Mouse (Mus musculus): ENCODE measurements around the gene Cabcoco1.

The Cabcoco1 gene

DNA sequence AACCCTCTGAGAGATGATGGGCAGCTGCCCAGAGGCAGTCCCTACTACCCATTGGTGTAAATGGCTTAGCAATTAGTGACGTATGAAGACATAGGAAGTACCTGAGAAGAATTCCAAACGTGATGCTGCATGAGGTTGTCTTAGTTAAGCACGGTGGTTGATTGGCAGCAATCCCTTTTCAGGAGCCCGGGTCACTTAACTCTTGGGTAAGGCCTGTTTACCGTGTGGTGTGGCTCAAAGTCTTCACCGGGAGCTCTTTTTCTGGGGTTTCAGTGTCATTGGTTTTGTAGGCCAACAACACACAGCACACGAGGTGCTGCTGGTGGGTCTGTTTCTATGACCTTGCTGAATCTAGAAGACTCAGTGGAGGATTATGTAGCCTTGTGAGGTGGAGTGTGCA is 105.9 kb downstream of the Cabcoco1 start:
- no peak for DNase-seq (ENCODE audit: low spot score in 2 of 2)

DNA sequence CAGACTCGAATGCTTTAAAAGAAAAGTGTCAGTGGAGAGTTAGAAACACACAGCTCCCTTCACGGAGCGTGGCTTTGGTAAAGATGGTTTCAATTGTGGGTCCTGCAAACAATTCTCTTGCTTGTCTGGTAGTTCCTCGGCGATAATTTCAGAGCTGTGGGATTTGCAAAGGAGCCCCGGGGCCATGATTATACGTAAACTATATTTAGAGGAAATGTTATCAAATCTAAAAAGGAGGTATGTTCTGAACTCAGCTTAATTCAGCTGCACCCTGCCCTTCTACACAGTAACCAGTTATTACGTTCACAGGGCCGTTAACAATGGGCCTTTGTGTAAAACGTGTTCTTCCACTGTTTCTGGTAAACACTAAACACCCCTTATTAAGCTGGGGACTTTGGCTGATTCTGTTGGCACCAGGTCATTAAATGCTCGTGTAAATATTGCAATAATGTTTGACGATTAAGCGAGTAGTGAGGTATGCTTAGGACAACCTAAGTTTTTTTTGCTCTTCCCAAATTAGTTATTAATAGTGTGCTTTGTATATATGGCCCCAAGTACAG is 106.6 kb downstream of the Cabcoco1 start:
- no peak for DNase-seq (ENCODE audit: low spot score in 2 of 2)

DNA sequence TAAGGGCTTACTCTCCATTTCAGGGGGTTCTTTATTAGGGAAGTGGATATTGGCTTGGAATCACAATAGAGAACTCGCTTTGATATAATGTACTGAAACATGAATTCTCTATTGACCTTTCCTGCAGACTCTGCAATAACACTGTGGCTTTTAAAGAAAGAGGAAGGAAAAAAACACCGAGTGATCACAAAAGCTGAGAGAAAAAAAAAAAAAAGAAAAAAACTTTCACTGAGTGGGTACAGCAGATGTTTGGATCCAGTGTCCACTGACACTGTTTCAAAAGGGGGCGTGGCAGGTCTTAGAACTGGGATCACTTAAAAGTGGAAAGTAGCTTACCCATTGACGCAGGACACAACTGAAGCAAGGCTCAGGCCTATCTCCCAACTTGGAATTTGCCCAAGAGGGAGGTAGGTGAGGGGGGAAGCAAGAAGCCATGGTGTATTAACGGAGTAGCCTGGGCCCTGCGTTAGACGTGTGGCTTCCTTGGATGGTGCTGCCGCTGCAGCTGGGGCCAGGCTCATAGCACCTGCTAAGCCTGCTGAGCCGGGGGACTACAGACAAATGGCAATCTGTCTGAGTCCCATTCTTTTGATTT is 107.6 kb downstream of the Cabcoco1 start:
- DNase-seq (ENCODE audit: low spot score in 2 of 2) = no peak

- no peak for DNase-seq (ENCODE audit: low spot score in 2 of 2)
Observed at GRCm38 (mm10) chr10:68431346-68431745, 110.3 kb downstream of the Cabcoco1 start.

- no peak for DNase-seq (ENCODE audit: low spot score in 2 of 2)
Observed at GRCm38 (mm10) chr10:68430929-68431328, 110.8 kb downstream of the Cabcoco1 start.

GRCm38 (mm10) chr10:68420393-68420920 is 121.2 kb downstream of the Cabcoco1 start:
- DNase-seq (ENCODE audit: low spot score in 2 of 2) = no peak

GRCm38 (mm10) chr10:68419893-68420292 is 121.8 kb downstream of the Cabcoco1 start:
- DNase-seq (ENCODE audit: low spot score in 2 of 2) = no peak

- no peak for DNase-seq (ENCODE audit: low spot score in 2 of 2)
Observed at GRCm38 (mm10) chr10:68417074-68417790, 124.5 kb downstream of the Cabcoco1 start.

- DNase-seq (ENCODE audit: low spot score in 2 of 2) = no peak
Observed at GRCm38 (mm10) chr10:68405936-68406335, 135.8 kb downstream of the Cabcoco1 start.

GRCm38 (mm10) chr10:68396786-68397185 is 144.9 kb downstream of the Cabcoco1 start:
- no peak for DNase-seq (ENCODE audit: low spot score in 2 of 2)

DNA sequence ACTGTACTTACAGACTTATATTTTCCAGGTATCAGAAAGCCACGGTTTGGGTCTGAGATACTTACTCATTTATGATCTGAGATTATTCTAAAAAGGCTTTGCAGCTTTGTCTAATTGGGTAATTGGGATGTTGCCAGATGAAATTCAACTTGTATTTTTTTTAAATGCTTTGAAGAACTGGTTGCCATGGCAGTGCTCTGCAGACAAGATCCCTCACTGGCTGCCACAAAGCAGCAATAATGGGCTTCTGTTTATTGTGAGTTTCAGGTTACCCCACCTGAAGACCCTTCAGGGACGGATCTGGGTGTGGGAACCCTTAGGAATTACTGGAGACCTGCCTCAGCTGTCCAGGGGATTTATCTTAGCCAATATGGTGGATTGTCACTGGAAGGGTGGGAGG is 145.6 kb downstream of the Cabcoco1 start:
- no peak for DNase-seq (ENCODE audit: low spot score in 2 of 2)

DNA sequence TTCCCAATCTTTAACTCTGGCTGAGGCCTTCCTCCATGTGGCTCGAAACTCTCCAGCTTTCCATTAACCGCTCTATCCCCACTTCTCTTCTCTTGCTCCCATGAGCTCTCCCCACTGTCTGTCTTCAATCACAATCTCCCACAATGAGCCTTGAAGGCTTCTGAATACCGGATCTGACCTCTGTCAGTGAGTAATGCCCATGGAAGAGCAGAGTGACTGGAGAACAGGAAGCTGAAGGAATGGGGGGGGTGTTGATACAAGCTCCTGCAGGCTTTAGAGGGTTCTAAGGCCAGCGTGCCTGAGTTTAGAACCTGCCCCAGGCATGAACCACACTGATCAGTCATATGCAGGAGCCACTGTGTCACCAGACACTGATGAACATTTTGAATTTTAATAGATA is 150.1 kb downstream of the Cabcoco1 start:
- no peak for DNase-seq (ENCODE audit: low spot score in 2 of 2)

GRCm38 (mm10) chr10:68388802-68389201 is 152.9 kb downstream of the Cabcoco1 start:
- DNase-seq (ENCODE audit: low spot score in 2 of 2) = peak in 1 of 2 experiments; percentile 53

DNA sequence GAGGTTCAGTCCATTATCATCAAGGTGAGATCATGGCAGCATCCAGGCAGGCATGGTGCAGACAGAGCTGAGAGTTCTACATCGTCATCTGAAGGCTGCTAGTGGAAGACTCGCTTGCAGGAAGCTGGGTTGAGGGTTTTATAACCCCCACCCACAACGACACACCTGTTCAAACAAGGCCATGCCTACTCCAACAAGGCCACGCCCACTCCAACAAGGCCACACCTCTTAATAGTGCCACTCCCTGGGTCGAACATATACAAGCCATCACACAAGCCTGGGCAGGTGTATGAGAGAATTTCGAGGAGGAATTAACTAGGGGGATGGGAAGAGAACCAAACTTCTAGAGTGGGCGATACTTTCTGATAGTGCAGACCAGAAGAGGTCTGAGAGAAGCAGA is 153.6 kb downstream of the Cabcoco1 start:
- no peak for DNase-seq (ENCODE audit: low spot score in 2 of 2)

Data from right cerebral cortex, postnatal 36 days (tissue).